Mouse (Mus musculus): ENCODE data around the gene 4921539E11Rik.

- TF ChIP-seq POLR2A (IDR thresholded peaks at IDR 0.05; ENCODE audit: low read depth, low read length) (no peak), CTCF (conservative IDR thresholded peaks at IDR 0.05; ENCODE audit: insufficient read depth, insufficient read length, low read depth, low read length) (no peak)
These were observed 42.9 kb downstream of the 4921539E11Rik start for GRCm38 (mm10) chr4:103247813-103248212.

Measured in kidney, adult 2 months (tissue).